Mouse (Mus musculus) liver, embryonic 14.5 days (tissue): ENCODE measurements at regions not wholly inside any gene's neighbourhood (a gene's known extent, or its start where the extent isn't known, plus 50 kb on each side); places are given as distances from the start of the nearest gene placed in this dataset.

Source experiments
- CTCF ChIP-seq: IDR thresholded peaks from 2 replicates; pipeline ENCODE4 v1.5.1; 2016; ENCODE audit warnings: antibody characterized with exemption, low read depth, control low read depth
- EP300 ChIP-seq: IDR thresholded peaks from 2 replicates; pipeline ENCODE4 v1.6.1; 2016; ENCODE audit warnings: antibody characterized with exemption, low read depth

DNA sequence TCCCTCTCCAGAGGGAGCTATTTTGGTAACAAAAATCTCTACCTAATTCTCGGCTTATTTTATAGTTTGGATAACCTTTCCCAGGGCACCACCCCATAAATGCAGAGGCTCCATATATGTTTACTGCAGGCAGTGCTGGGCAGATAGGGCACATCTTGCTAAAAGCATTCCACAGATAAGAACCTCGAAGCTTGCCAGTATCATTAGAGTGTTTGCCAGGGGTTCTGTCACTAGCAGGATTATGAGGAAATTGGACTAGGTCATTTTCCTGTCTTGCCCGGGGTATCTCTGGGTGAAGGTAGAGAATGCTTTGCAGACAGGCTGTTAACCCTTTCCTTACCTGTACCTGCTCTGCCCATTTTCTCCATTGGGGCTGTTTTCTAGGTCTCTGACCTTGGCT, 258.8 kb downstream of the Rps24 start:
- TF ChIP-seq CTCF (no peak), EP300 (no peak)
